Mouse (Mus musculus) hindbrain, embryonic 10.5 days (tissue): ENCODE results near the gene Nhsl1. TPM values are rescaled to one million over a fixed set of nuclear protein-coding genes. Genes with fewer than 3 reads are reported as not detected.

ENCODE experiments used
- DNase-seq: peaks from one replicate; pipeline ENCODE4 v3.0.0-alpha.2; 2017; ENCODE audit warnings: low spot score
- H3K27ac ChIP-seq: fragments of 300-500 bp; sonication (generic); 2 replicates; pipeline ENCODE4 v1.5.1; 2016; ENCODE audit warnings: mild to moderate bottlenecking, moderate library complexity
- H3K27me3 ChIP-seq: fragments of 300-500 bp; sonication (generic); 2 replicates; pipeline ENCODE4 v1.6.1; 2016; ENCODE audit warnings: mild to moderate bottlenecking; ENCODE audit not compliant: poor library complexity, insufficient read depth, severe bottlenecking
- H3K36me3 ChIP-seq: fragments of 300-500 bp; sonication (generic); 2 replicates; pipeline ENCODE4 v1.6.1; 2016; ENCODE audit warnings: mild to moderate bottlenecking, moderate library complexity
- H3K4me1 ChIP-seq: fragments of 300-500 bp; sonication (generic); replicated peaks from 2 replicates; pipeline ENCODE4 v1.6.1; 2016; ENCODE audit warnings: mild to moderate bottlenecking
- H3K4me3 ChIP-seq: fragments of 300-500 bp; sonication (generic); 2 replicates; pipeline ENCODE4 v1.5.1; 2016; ENCODE audit warnings: mild to moderate bottlenecking, moderate library complexity
- H3K9me3 ChIP-seq: fragments of 300-500 bp; sonication (generic); 2 replicates; pipeline ENCODE4 v1.6.1; 2016; ENCODE audit warnings: mild to moderate bottlenecking, moderate library complexity
- WGBS: fragments of 180-500 bp; shearing (Covaris S2); methylation state at CpG from one replicate; pipeline ENCODE4 v1.1.7; 2016; 5-methylcytosine and 5-hydroxymethylcytosine counted together
- polyA plus RNA-seq: library from polyadenylated mRNA; unstranded; fragments of >200 nt; fragmentation: Nextera tagmentation; extraction: Ambion mirVana; gene quantifications from 2 replicates; pipeline ENCODE4 v1.2.1, GENCODE M21; 2016

Nhsl1 gene
- polyA plus RNA-seq = 15.2 and 15.7 TPM in 2 replicates

DNA sequence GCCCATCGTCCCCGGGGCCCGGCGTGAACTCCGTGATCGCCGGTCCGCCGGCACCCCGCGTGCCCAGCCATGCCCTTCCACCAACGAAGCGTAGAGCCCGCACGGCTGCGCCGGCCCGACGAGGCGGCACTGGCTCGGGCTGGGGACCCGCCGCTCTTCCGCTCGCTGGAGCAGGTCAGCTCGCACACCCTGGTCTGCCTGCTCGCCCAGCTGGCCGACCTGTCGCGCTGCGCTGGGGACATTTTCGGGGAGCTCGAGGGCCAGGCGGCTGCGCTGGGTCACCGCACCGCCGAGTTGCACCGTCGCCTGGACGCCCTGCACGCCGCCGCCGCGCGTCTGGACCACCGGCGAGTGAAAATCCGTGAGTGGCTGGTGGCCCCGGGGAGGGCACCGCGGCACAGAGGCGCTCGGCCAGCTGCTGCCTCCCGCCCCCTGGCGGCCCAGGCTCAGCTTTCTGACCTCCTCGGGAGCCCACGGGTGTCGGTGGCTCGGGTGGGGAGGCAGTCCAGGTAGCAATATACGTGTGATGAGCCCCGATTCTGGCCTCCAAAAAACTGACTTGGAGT lies at the start of gene Nhsl1:
Gene Nhsl1 (plus strand): TSS at position 70 of the 566 bp plus-strand sequence.
- peak within 1 kb of the TSS; percentile 87 for H3K4me3 ChIP-seq
- peaks cover 4% of the 10 kb centered on the region for H3K27me3 ChIP-seq
- DNase-seq = peak; percentile 77
- no peaks in the 10 kb centered on the region for H3K36me3 ChIP-seq
- H3K9me3 ChIP-seq = peaks cover 3% of the 10 kb centered on the region; the same call in 1 of the 2 replicates
- under 1% methylated on average over 63 of the region's 63 CpGs for WGBS
- peak within 1 kb of the TSS; percentile 98 for H3K27ac ChIP-seq
- peaks cover 41% of the 10 kb centered on the region for H3K4me1 ChIP-seq

DNA sequence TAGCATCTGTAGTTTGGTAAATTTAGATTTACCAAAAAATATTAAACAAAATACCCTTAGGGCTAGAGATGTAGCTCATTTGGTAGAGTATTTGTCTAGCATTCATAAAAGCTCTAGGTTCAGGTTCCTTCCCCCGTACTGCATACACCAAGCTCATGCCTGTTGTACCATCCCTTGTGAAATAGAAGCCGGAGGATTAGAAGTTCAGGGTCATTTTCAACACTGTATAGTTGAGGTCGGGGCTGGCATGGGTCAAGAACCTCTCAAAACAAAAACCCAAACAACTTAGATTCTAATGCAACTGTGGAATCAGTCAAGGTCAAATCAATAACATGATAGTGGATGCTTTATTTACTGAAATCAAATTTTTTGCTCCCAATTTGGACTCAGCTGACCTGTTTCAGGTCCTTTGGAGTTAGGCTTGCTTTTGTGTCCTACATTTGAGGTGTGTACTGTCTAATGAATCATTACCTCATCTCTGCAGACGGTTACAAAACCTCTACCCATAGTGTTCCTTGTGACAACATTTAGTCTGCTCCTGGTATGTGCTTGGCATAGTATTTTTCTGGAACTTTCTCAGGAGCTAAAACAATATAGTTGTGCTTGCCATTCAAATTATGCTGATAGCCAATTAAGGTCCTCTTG lies 42.6 kb upstream of the Nhsl1 start:
- no peak for DNase-seq
- Histone ChIP-seq H3K4me1 (no peaks in the 10 kb centered on the region), H3K27ac (no peak overlapping the region), H3K4me3 (no peak overlapping the region), H3K9me3 (peaks cover 2% of the 10 kb centered on the region; the same call in 1 of the 2 replicates), H3K27me3 (no peaks in the 10 kb centered on the region), H3K36me3 (no peaks in the 10 kb centered on the region)
- 86% methylated on average over 4 of the region's 4 CpGs for WGBS

DNA sequence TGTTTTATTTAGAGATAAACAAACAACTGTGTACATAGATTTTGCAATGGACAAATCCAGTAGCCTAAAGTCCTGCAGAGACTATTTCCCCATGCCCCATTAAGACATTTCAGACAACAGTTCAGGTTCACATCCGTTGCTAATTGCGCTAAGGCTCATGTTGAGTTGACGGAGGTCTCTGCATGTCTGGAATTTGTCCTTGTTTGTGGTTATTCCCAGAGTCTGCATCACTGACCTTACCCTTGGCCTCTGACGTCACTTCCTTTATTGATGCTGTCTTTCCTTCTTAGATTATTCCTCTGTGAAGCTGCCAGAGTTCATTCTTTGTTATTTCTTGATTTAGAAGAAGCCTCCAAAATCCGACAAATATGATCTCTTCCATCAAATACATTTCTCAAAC lies 34.8 kb upstream of the Nhsl1 start:
- no peak overlapping the region for H3K27ac ChIP-seq
- H3K9me3 ChIP-seq = no peaks in the 10 kb centered on the region
- H3K4me3 ChIP-seq = no peak overlapping the region
- H3K4me1 ChIP-seq = no peaks in the 10 kb centered on the region
- 88% methylated on average over 5 of the region's 5 CpGs for WGBS
- no peaks in the 10 kb centered on the region for H3K36me3 ChIP-seq
- H3K27me3 ChIP-seq = no peaks in the 10 kb centered on the region
- DNase-seq = no peak

DNA sequence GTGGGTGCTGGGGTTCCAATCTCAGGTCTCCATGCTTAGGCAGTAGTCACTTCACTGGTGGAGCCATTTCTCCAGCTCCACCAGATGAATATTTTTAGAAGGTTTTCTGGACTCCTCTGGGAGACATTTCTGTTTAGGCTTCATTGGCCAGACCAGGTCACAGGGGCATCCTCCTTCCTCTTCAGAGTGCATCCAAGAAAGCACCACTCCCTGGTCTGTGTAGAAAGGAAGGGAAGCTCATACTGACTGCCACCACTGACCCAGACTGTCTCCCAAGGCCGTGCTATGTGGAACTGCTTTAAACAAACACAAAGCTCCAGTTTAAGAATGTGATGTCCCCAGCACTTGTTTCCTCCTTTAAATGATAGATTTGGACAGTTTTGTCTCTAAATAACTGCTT lies 29.3 kb upstream of the Nhsl1 start:
- Histone ChIP-seq H3K4me3 (no peak overlapping the region), H3K9me3 (no peaks in the 10 kb centered on the region), H3K4me1 (no peaks in the 10 kb centered on the region), H3K27ac (no peak overlapping the region), H3K36me3 (no peaks in the 10 kb centered on the region), H3K27me3 (no peaks in the 10 kb centered on the region)
- WGBS = 65% methylated on average over 1 of the region's 1 CpGs
- no peak for DNase-seq

DNA sequence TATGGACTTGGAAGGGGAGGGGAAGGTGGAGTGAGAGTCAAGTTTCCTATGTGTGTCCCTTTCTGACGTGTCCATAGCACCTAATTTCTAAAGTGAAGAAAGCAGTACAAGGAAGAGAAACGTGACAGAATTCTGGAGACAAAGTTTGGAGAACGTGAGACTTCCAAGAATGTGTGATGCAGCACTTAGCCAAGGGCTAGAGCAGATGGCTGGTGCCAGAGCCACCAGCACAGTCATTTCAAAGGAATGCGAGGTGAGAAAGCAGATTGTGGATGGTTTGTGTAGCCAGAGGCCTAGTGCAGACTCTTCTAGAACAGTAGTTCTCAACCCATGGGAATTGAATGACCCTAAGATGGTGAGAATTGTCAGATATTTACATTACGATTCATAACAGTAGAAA lies 13.7 kb upstream of the Nhsl1 start:
- H3K9me3 ChIP-seq = no peaks in the 10 kb centered on the region
- no peak overlapping the region for H3K27ac ChIP-seq
- H3K4me1 ChIP-seq = no peaks in the 10 kb centered on the region
- WGBS = 84% methylated on average over 5 of the region's 5 CpGs
- no peak overlapping the region for H3K4me3 ChIP-seq
- no peak for DNase-seq
- no peaks in the 10 kb centered on the region for H3K27me3 ChIP-seq
- H3K36me3 ChIP-seq = no peaks in the 10 kb centered on the region

DNA sequence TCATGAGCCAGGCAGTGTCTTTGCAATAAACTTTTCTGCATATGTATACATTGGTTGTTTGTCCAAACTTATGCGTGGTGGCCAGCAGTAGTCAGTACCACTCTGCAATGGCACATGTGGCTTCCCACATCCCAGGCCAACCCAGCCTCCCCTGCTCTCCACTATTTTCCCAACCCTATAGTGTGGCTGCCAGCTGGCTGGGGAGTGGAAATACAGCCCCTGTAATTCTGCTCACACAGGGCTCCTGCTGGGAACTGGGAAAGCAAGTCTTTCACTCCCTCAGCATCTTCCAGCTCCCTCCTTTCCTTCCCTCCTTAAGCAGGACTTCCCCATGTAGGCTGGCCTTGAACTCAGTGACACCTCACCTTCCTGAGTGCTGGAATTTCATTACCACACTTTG lies 3.7 kb upstream of the Nhsl1 start:
- Histone ChIP-seq H3K36me3 (no peaks in the 10 kb centered on the region), H3K4me3 (no peak overlapping the region), H3K27me3 (peaks cover 4% of the 10 kb centered on the region), H3K4me1 (peaks cover 20% of the 10 kb centered on the region), H3K27ac (no peak overlapping the region), H3K9me3 (peaks cover 3% of the 10 kb centered on the region; the same call in 1 of the 2 replicates)
- DNase-seq = no peak
- 83% methylated on average over 1 of the region's 1 CpGs for WGBS

DNA sequence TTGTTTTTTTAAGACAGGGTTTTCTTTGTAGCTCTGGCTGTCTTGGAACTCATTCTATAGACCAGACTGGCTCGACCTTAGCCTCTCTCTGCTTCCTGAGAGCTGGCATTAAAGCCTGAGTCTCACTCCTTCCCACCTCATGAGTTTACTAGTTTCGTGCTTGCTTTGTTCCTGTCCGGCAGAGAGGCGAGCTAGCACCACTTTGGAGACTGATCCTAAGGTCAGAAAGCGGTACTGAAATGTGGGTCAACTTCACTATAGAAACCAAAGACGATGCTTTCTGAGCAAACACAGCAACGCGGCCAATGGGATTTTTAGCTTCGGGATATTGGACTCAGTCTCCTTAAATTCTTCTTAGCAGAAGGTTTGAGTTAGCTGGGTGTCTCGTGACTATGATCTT lies 1.3 kb upstream of the Nhsl1 start:
- H3K27me3 ChIP-seq = peaks cover 4% of the 10 kb centered on the region
- no peaks in the 10 kb centered on the region for H3K36me3 ChIP-seq
- peaks cover 29% of the 10 kb centered on the region for H3K4me1 ChIP-seq
- no peak overlapping the region for H3K27ac ChIP-seq
- H3K9me3 ChIP-seq = peaks cover 3% of the 10 kb centered on the region; the same call in 1 of the 2 replicates
- 39% methylated on average over 10 of the region's 10 CpGs for WGBS
- DNase-seq = no peak
- H3K4me3 ChIP-seq = peak overlapping the region; percentile 87; the same call in 1 of the 2 replicates

DNA sequence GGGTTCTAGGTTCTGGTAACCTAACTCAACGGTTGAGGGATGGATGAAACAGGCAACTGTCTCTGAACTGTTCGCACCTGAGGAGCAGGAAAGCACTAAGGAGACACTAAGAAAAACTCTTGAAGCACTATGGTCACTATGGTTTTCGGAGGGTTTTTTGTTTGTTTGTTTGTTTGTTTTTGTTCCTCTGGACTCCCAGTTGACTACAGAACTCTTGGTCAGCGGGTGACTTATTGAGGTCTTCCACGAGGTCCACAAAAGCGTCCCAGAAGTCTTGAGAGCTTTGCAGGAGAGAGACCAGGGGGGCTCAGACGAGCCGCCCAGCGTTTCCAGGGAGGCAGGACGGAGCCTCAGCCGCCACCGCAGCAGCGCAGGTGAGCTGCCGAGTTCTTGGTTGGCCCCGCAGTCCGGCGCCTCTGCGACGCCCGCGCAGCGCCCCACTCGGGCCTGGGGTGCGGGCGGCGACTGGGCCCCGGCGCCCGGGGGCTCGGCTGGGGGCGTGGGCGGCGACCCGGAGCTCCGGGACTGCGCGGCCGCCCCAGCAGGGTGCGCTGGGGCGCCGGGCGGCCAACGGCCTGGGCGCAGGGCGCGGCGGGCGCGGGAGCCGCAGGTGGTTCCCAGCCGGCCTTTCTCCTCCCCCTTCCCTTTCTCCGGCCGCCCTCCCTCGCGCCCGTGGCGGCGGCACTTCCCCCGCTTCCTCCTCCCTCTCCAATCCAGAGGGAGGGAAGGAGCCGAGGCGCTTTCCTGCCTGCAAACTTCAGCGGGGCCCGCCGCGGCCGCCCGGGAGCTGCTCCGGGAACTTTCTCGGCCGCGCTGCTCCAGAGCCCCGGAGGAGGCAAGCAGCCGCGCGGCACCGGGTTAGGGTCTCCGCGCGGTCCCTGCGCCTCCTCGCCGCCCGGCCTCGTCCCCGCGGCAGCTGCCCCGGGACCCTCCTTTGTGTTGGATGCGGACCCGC lies 547 bp upstream of the Nhsl1 start:
- H3K4me1 ChIP-seq = peaks cover 34% of the 10 kb centered on the region
- DNase-seq = peak; percentile 75
- no peaks in the 10 kb centered on the region for H3K36me3 ChIP-seq
- H3K27me3 ChIP-seq = peaks cover 4% of the 10 kb centered on the region
- peak overlapping the region; percentile 98 for H3K27ac ChIP-seq
- H3K9me3 ChIP-seq = peaks cover 3% of the 10 kb centered on the region; the same call in 1 of the 2 replicates
- peak overlapping the region; percentile 87 for H3K4me3 ChIP-seq
- WGBS = 1% methylated on average over 78 of the region's 89 CpGs

DNA sequence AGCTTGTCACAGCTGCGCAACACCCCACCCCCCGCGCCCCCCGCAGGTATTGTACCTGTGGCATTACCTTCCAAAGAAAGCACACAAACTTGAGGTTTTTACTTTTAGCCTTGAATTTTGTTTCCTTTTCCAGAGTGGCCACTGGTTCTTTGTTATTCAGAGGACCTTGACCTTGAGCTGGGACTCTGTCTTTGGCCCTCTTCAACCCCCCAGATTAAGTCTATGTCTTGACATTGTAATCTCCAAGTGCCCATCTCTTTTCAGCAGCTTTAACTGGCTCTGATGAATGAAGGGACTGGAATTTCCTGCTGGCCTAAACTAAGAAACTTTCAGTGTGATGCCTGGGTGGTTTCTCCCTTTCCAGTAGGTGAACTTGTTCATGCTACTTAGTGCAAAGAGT lies 906 bp downstream of the Nhsl1 start:
- no peaks in the 10 kb centered on the region for H3K36me3 ChIP-seq
- peaks cover 3% of the 10 kb centered on the region; the same call in 1 of the 2 replicates for H3K9me3 ChIP-seq
- peaks cover 4% of the 10 kb centered on the region for H3K27me3 ChIP-seq
- H3K4me3 ChIP-seq = peak overlapping the region; percentile 87
- peaks cover 41% of the 10 kb centered on the region for H3K4me1 ChIP-seq
- WGBS = 12% methylated on average over 4 of the region's 4 CpGs
- no peak for DNase-seq
- peak overlapping the region; percentile 98 for H3K27ac ChIP-seq

DNA sequence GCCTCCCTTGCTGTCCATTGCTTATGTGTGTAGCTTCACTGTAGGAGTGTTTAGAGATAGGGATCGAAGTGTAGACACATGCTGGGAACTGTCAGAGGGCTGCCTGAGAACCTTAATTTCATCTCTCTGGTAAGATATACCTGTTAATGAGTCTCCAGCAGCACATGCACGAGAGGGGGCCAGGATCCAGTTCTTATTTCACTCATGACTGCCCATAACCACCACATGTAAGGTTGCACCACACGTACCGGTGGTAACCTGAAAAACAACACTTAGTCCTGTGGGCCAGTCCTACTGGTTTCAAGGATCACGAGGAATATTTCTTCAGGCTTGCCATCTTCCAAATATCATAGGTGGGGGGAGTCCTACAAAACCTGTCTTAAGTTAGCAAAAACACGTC lies 3.1 kb downstream of the Nhsl1 start:
- DNase-seq = no peak
- Histone ChIP-seq H3K27ac (no peak overlapping the region), H3K4me1 (peaks cover 41% of the 10 kb centered on the region), H3K36me3 (no peaks in the 10 kb centered on the region), H3K27me3 (peaks cover 4% of the 10 kb centered on the region), H3K9me3 (no peaks in the 10 kb centered on the region), H3K4me3 (no peak overlapping the region)
- whole genome bisulfite sequencing = 90% methylated on average over 6 of the region's 6 CpGs

DNA sequence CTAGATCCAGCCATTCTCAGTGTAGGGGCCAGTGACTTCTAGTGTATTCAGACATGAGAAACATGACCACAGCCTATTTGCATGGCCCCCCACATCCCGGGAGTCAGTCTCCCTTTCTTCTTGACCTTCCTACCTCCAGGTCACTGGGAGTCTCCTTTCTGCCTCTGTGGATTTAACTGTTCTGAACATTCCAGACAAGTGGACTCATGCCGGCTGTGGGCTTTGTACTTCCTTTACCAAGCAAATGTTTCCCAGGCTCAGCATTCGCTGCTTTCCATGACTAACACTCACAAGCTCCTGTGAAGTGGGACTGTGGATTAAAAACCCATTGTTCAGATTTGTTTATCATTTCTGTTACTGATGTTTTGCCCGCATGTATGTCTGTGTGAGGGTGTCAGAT lies 4.9 kb downstream of the Nhsl1 start:
- H3K4me3 ChIP-seq = no peak overlapping the region
- H3K27me3 ChIP-seq = no peaks in the 10 kb centered on the region
- 26% methylated on average over 4 of the region's 4 CpGs for WGBS
- H3K27ac ChIP-seq = no peak overlapping the region
- no peaks in the 10 kb centered on the region for H3K9me3 ChIP-seq
- H3K4me1 ChIP-seq = peaks cover 42% of the 10 kb centered on the region
- H3K36me3 ChIP-seq = no peaks in the 10 kb centered on the region
- DNase-seq = no peak

DNA sequence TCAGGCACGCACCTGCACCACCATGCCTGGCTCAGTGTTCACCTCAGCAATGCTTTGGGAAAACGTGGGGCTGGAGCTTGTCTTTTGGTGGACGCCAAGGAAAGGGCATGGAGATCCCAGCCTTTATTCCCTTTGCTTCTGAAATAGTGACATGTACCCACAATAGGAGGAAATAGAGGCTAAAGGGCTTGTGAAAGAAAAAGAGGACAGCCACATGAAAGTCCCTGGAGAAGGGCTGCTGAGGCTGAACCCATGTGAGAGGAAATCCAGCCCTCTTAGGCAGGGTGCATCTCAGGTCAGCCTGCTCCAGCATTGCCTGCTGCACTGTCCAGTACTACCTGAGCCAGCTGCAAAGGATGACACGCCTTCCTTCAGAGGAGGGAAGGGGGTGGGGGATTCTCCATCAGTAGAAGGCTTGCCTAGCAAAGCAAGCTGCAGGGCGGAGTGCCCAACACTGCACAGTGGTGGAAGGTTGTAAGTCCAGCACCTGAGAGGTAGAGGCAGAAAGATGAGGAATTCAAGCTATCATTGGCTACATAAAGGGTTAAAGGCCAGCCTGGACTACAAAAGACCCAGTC lies 9.6 kb downstream of the Nhsl1 start:
- Histone ChIP-seq H3K27me3 (no peaks in the 10 kb centered on the region), H3K36me3 (no peaks in the 10 kb centered on the region), H3K9me3 (no peaks in the 10 kb centered on the region), H3K4me1 (peaks cover 54% of the 10 kb centered on the region), H3K4me3 (no peak overlapping the region), H3K27ac (peak overlapping the region; percentile 90; the same call in 1 of the 2 replicates)
- DNase-seq = no peak
- WGBS = 57% methylated on average over 5 of the region's 5 CpGs
